Mouse (Mus musculus): ENCODE results near the gene Tgm4.
A peak's percentile ranks its signal among the peaks of the same experiment; 100 is the strongest.

Tgm4 gene

DNA sequence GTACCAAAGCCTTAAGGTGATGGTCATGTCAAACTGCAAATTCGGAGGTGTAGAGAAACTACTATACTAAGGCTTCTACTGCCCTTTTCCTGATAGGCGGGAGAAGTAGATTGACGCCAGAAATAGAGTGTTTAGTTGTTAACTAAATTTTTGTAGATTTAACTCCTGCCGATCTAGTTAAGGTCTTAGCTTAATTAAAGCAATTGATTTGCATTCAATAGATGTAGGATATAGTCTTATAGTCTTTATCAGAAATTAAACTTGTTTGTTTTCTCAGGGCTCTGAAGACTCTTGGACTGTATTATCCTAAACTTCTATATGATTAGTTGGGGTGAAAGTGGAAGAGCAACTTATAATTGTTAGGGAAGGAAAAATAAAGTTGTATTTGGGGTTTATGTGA is 72.7 kb downstream of the Tgm4 start:
- no peak for DNase-seq (ENCODE audit: low spot score)

DNA sequence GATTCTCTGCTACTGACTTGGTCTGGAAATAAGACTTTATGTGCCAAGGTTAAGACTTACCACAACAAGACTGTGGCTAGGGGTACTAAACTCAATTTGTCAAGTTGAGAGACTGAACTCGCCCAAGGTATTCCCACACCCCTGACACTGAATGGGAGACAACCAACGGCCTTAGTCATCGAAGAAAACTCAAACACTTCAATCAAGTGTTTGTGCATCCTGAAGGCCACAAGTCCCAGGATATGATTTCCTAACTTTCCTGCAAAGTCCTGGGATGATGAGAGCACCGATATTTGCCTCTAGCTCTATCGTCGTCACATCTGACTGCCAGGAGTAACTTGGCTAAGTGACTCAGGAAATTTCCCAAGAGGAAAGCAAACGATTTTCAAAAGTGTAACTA is 74.7 kb downstream of the Tgm4 start:
- DNase-seq (ENCODE audit: low spot score): no peak

DNA sequence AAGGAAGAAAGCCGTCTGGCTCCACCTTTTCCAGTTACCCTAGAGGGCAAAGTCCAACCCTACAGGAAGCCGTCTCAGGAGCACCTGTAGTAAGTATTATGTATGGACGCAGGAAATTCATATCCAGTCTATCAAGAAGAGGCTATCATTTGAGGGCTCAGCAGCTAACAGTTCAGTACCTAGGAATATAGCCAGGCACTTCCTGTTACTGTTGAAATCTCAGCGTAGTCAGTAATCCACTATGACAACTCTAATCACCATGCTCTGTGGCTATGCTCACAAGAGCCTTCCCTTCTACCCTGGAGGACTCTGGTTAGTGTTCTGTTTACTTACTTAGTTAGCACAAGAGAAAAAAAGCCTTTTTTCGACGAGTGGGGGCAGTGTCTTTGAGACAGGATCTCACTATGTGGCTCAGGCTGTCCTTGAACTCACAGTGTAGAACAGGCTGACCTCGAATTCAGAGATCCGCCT is 77.3 kb downstream of the Tgm4 start:
- no peak for DNase-seq (ENCODE audit: low spot score)

DNA sequence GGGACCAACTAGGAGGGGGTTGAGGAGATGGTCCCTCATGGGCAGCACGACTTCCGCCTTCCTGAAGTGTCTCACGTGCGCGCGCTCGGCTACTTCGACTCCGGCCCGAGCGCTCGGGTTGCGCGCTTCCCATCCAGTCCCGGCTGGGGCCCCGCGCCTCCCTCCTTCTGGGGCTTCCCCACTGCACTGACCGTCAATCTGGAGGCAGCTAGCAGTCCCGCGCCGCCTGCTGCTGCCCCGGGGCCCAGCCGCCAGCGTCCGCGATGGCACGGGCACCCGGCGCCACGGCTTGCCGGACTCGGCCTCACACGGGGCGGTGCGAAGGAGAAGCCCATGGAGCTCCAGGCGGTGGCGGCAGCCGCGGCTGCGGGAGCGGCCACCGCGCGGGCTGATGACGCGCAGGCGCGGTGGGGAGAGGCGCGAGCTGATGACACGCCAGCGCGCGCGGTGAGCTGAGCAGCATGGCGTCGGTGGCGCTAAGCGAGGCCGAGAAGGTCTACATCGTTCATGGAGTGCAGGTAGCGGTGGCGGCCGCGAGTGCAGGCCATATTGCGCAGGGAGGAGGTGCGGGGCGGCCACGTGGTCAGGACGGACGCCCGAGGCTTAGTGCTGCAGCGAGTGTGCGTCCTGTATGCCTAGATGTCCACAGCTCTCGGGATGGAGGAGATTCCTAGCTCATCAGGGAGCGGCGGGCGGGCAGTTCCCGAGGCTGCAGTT is 78.4 kb downstream of the Tgm4 start, which contains the start of the genes Zdhhc3 and Exosc7:
TSS of gene Zdhhc3 (minus strand) at position 401 of the 717 bp plus-strand sequence.
TSS of gene Exosc7 (plus strand) at position 411 of the 717 bp plus-strand sequence.
- DNase-seq (ENCODE audit: low spot score): peak; percentile 87

DNA sequence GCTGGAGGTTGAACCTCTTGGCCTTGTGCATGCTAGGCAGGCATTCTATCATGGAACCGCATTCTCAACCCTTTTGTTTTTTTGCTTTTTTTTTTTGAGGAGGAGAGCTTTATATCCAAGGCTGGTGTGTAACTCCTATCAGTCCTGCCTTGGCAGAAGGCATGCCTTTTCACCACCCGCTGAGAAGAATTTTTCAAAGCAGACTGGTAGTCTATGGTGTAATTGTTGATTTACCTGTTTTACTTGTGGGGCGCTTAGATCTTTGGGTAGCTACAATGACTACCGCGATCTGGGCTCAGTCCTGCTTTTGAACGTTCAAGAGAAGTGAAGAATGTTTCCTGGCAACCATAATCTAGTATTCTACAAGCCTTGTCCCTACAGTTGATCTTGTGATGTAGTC is 79.4 kb downstream of the Tgm4 start:
- DNase-seq (ENCODE audit: low spot score): no peak

DNA sequence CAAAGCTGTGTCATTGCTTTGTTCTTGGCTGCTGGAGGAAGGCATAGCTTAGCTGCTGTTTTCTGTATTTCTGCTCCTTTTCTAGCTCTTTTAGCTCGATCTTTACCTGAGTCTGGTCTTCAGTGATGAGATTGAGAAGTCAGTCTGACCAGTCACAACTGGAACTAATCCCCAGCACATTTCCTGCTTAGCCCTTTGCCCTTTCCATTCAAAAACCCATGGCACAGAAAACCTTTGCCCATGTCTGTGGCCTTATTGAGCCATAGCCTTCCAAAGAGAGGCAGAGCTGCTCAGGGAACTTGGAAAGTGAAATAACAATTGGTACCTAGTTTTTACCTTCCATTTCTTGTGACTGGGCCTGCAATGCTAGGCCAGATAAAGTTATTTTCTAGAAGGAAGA is 81.0 kb downstream of the Tgm4 start:
- DNase-seq (ENCODE audit: low spot score): no peak

Data from layer of hippocampus, adult 11-12 months (tissue).